Mouse (Mus musculus): Measurements from ENCODE around the gene Pam16. TPM values are rescaled to one million over a fixed set of nuclear protein-coding genes. Genes with fewer than 3 reads are reported as not detected.

Pam16 gene
- 20.0 TPM for polyA plus RNA-seq (2017; shearing (Covaris generic))

DNA sequence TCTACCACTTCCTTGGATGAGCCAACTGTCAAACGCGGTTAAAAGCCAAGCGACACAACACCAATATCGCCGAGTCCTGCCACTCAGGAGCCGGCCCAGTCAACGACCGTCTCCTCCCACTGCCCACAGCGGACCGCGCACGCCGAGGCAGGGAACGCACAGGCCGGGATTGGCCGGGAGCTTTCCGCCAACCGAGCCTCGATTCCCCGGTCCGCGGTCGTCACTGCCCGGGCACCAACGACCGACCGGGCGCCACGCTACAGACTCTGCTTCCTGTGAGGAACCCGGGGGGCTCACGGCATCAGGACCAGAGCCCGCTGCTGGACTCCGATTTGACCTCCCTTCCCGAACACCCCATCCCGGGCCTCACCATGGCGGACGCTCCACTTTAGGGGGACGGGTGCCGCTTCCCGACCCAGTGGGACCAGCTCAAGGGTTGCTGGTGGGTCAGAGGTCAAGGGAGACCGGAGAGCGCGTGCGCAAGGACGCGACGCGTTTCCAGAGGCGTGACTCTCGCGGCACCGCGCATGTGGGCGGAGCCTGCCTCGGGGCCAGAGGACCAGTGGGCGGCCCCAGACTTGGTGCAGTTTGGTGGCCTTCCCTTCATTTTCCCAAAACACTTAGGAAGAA, at the start of gene Pam16:
Pam16 (minus strand) TSS at position 508 of the 630 bp plus-strand sequence.

GRCm38 (mm10) chr16:4639831-4640237, 15.0 kb upstream of the Pam16 start, which contains the start of the genes Vasn and Dnaja3:
Gene Vasn, plus strand, starts transcription at chr16:4639941.
Gene Dnaja3, plus strand, starts transcription at chr16:4639989.

GRCm38 (mm10) chr16:4593971-4594813, 30.6 kb downstream of the Pam16 start, which contains the start of gene Glis2:
Gene Glis2, plus strand, starts transcription at chr16:4594713.

Other genes with a start within 250 kb of the Pam16 start
- gene Adcy9, start 204.5 kb downstream of the Pam16 start, polyA plus RNA-seq (2017; shearing (Covaris generic)) = 0.58 TPM
- 0.79 TPM for gene Srl, start 83.2 kb downstream of the Pam16 start, polyA plus RNA-seq (2017; shearing (Covaris generic))
- gene Tfap4, start 65.1 kb downstream of the Pam16 start, polyA plus RNA-seq (2017; shearing (Covaris generic)) = 3.1 TPM
- 0.60 TPM for gene Glis2, start 30.3 kb downstream of the Pam16 start, polyA plus RNA-seq (2017; shearing (Covaris generic))
- gene Vasn, start 15.0 kb upstream of the Pam16 start, polyA plus RNA-seq (2017; shearing (Covaris generic)) = 1.1 TPM
- 65.2 TPM for gene Dnaja3, start 15.0 kb upstream of the Pam16 start, polyA plus RNA-seq (2017; shearing (Covaris generic))
- 172 TPM for gene Coro7, start 54.8 kb upstream of the Pam16 start, polyA plus RNA-seq (2017; shearing (Covaris generic))
- 11.9 TPM for gene Nmral1, start 94.4 kb upstream of the Pam16 start, polyA plus RNA-seq (2017; shearing (Covaris generic))
- gene Hmox2, start 101.4 kb upstream of the Pam16 start, polyA plus RNA-seq (2017; shearing (Covaris generic)) = 105 TPM
- 60.6 TPM for gene Cdip1, start 165.3 kb upstream of the Pam16 start, polyA plus RNA-seq (2017; shearing (Covaris generic))
- 0.60 TPM for gene 4930562C15Rik, start 210.4 kb upstream of the Pam16 start, polyA plus RNA-seq (2017; shearing (Covaris generic))

Data from CD4-positive, CD25-positive, alpha-beta regulatory T cell, adult 9 weeks (primary cell).